Comparison of ENCODE assay signal across 27 mouse cellular contexts in the genomic region with DNA sequence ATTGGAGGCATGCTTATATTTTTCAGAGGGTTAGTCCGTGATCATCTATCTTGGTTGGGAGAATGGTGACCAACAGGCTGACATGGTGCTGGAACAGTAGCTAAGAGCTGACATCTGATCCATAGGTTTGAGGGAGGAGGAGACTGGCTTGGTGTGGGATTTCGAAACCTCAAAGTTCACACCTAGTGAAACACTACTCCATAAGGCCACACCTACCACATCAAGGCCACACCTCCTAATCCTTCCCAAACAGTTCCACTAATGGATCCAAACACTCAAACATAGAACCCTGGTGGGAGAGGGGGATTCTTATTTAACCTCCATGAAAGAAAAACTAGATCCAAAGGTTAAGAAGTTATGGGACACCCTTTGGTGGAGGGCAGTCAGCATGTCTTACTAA. TPM values are rescaled to one million over a fixed set of nuclear protein-coding genes. Genes with fewer than 3 reads are reported as not detected.
A peak's percentile ranks its signal among the peaks of the same experiment; 100 is the strongest.
DNase-seq lines count a peak whose midpoint lies in the region; ATAC-seq lines count a peak whose summit lies in the region.
"Had no signal": no experiment of that assay in that cellular context is flagged by ENCODE, and none has a peak within 500 bp of the region (broad histone marks: within the 10 kb centered on the region; RNA-seq: fewer than 3 reads in every experiment).

No protein-coding gene starts in this region.

- WGBS in forebrain, embryonic 16.5 days, result 98% methylated on average over 2 of the region's 2 CpGs

- H3K4me2 ChIP-seq in forebrain, embryonic 16.5 days (ENCODE audit: low read length), result no peak overlapping the region

- H3K4me1 ChIP-seq in forebrain, embryonic 16.5 days (replicated peaks; ENCODE audit: control insufficient read depth, insufficient read depth, low read length), result peaks cover 26% of the 10 kb centered on the region

- intact Hi-C loops in heart, postnatal 25 days (cut with DNase I), result no loop called here

- H3K4me3 ChIP-seq in forebrain, embryonic 16.5 days (replicated peaks; ENCODE audit: low read length), result no peak overlapping the region
- H3K4me3 ChIP-seq: forebrain, embryonic 12.5 days; heart, embryonic 10.5 days had no signal

- DNase-seq in heart, adult 11 months, result peak; percentile 85
- DNase-seq in heart, adult 8-10 months (ENCODE audit: low spot score), result no peak
- DNase-seq in B cell, adult 2 months, result peak; percentile 10 to 15
- peak; percentile 62 for DNase-seq in R1 (ENCODE audit: low read depth, low spot score)
- no peak for DNase-seq in heart, postnatal 25 days (ENCODE audit: low spot score)
- no peak for DNase-seq in embryo, embryonic 11 days
- DNase-seq: forebrain, postnatal 0 days; gastrocnemius, postnatal 25 days; heart, postnatal 10 days; kidney, adult 8-10 months had no signal

- no peaks in the 10 kb centered on the region for H3K9me3 ChIP-seq in forebrain, embryonic 16.5 days (ENCODE audit: control insufficient read depth, low read length)
- H3K9me3 ChIP-seq: embryonic facial prominence, embryonic 12.5 days; forebrain, embryonic 12.5 days; heart, embryonic 10.5 days had no signal

- no peak for ATAC-seq in forebrain, embryonic 16.5 days
- ATAC-seq: activated CD4-positive, CD25-positive, alpha-beta regulatory T cell, adult 4 months; forebrain, postnatal 0 days; inflammation-experienced regulatory T-cells, adult 6 months; intestine, postnatal 0 days had no signal

- H3K9ac ChIP-seq in forebrain, embryonic 16.5 days (replicated peaks; ENCODE audit: low read depth, low read length), result no peak overlapping the region
- H3K9ac ChIP-seq: embryonic facial prominence, embryonic 12.5 days; forebrain, embryonic 12.5 days; forebrain, postnatal 0 days had no signal

- no peaks in the 10 kb centered on the region for H3K27me3 ChIP-seq in forebrain, embryonic 16.5 days (replicated peaks; ENCODE audit: control insufficient read depth, insufficient read depth, low read length)
- H3K27me3 ChIP-seq: CH12.LX; embryonic facial prominence, embryonic 12.5 days; forebrain, embryonic 12.5 days had no signal

- H3K36me3 ChIP-seq in forebrain, embryonic 16.5 days (ENCODE audit: control insufficient read depth, insufficient read depth), result peaks cover 4% of the 10 kb centered on the region; the same call in 1 of the 2 replicates

- H3K27ac ChIP-seq in forebrain, embryonic 16.5 days (ENCODE audit: low read length), result no peak overlapping the region

RNA-seq across cellular contexts. Expression of a gene that starts 1.6 kb away (rescaled TPM):
- not detected for total RNA-seq in heart, adult 8-10 months (2022)
- polyA plus RNA-seq in forebrain, embryonic 16.5 days (2015; fragmentation: Nextera tagmentation; extraction: Ambion mirVana), result 0.91 TPM in 1 of 2 replicates, not detected in the other
- total RNA-seq in heart, postnatal 25 days (2021), result not detected
- total RNA-seq: adrenal gland, adult 18-20 months; adrenal gland, postnatal 25 days; common myeloid progenitor, adult 5-6 weeks; ES-E14; forebrain, postnatal 0 days; gastrocnemius, adult 18-20 months; gastrocnemius, postnatal 25 days; heart, postnatal 10 days; hematopoietic stem cell, adult 5-6 weeks had no signal
- polyA plus RNA-seq: embryonic facial prominence, embryonic 12.5 days; heart, embryonic 14.5 days; hindbrain, embryonic 14.5 days had no signal

RNA-seq across cellular contexts. Expression of a gene that starts 2.4 kb away (rescaled TPM):
- total RNA-seq in heart, adult 8-10 months (2022), result 10 to 100 TPM; 15.2 to 25.9 (median 17.5) TPM
- polyA plus RNA-seq in forebrain, embryonic 16.5 days (2015; fragmentation: Nextera tagmentation; extraction: Ambion mirVana), result 43.7 and 46.1 TPM in 2 replicates
- total RNA-seq in heart, postnatal 25 days (2021), result 10 to 100 TPM; 13.6 to 24.2 TPM

RNA-seq across cellular contexts. Expression of a gene that starts 2.7 kb away (rescaled TPM):
- 10 to 100 TPM in 2 of 4 experiments, 1 to 10 TPM in 2; 7.2 to 12.1 (median 9.5) TPM for total RNA-seq in heart, adult 8-10 months (2022)
- polyA plus RNA-seq in forebrain, embryonic 16.5 days (2015; fragmentation: Nextera tagmentation; extraction: Ambion mirVana), result 10.3 and 11.3 TPM in 2 replicates
- 1 to 10 TPM; 8.7 to 9.0 TPM for total RNA-seq in heart, postnatal 25 days (2021)

RNA-seq across cellular contexts. Expression of a gene that starts 3.3 kb away (rescaled TPM):
- 10 to 100 TPM; 11.5 to 13.3 (median 12.8) TPM for total RNA-seq in heart, adult 8-10 months (2022)
- 5.9 and 6.5 TPM in 2 replicates for polyA plus RNA-seq in forebrain, embryonic 16.5 days (2015; fragmentation: Nextera tagmentation; extraction: Ambion mirVana)
- 10 to 100 TPM; 12.8 to 15.4 TPM for total RNA-seq in heart, postnatal 25 days (2021)

RNA-seq across cellular contexts. Expression of a gene that starts 3.4 kb away (rescaled TPM):
- under 1 TPM in 1 of 4 experiments, not detected in 3; 0.22 TPM for total RNA-seq in heart, adult 8-10 months (2022)
- polyA plus RNA-seq in forebrain, embryonic 16.5 days (2015; fragmentation: Nextera tagmentation; extraction: Ambion mirVana), result 50.5 and 59.1 TPM in 2 replicates
- under 1 TPM; 0.28 to 0.31 TPM for total RNA-seq in heart, postnatal 25 days (2021)
- total RNA-seq: gastrocnemius, adult 18-20 months; gastrocnemius, postnatal 25 days; granulocyte monocyte progenitor cell, adult 5-6 weeks; hematopoietic stem cell, adult 5-6 weeks had no signal
- polyA plus RNA-seq: inflammation-experienced regulatory T-cells, adult 6 months had no signal

Comparison
In these comparisons a context has a peak if more than half of its experiments do, and no peak if none do; other contexts are left out.
1. DNase-seq: peak in heart, adult 11 months (single experiment), B cell, adult 2 months (2 of 2) and R1 (single experiment); none in heart, adult 8-10 months (single experiment), heart, postnatal 25 days (single experiment) and embryo, embryonic 11 days (single experiment).